Mouse (Mus musculus): Measurements from ENCODE around the gene Cd79a.

DNA sequence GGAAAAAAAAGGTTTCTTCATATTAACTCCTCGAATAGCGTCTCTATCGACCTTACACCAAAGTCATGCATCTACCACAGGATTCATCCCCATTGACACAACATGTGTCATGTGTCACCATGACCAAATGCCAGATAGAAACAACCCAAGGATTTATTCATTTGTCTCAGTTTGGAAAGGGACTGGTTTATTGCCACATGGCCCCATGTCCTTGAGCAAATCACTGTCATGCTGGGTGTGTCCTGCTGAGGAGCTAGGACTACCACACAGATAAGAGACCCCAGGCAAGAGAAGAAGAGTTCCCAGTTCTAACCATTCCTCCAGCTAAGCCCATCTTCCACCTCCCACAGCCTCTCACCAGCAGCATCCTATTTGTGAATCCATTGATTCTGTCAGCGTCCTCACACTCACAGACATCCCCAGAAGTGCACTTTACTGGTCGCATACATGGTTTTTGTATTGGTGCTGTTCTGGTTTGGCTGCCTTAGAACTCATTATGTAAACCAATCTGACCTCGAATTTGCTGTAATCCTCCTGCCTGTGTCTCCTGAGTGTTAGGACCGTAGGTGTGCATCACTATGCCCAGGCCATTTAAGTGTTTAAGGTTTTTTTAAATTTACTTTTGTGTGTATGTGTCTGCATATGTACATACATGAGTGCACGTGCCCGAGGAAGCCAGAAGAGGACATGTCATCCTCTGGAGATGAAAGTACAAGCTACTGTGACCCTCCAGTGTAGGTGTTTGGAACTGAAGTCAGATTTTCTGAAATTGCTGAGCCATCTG, 14.6 kb upstream of the Cd79a start:
- no peak for TF ChIP-seq POLR2A (IDR thresholded peaks at IDR 0.05; ENCODE audit: extremely low read depth, insufficient read depth, low read length)
- TF ChIP-seq CTCF (IDR thresholded peaks at IDR 0.05; ENCODE audit: extremely low read depth, insufficient read depth, low read length): no peak
